Mouse (Mus musculus): ENCODE data around the gene Vps37d. TPM values are rescaled to one million over a fixed set of nuclear protein-coding genes. Genes with fewer than 3 reads are reported as not detected.

Vps37d gene
- polyA plus RNA-seq, 1 experiment from 2014 or later = 3.5 TPM

DNA sequence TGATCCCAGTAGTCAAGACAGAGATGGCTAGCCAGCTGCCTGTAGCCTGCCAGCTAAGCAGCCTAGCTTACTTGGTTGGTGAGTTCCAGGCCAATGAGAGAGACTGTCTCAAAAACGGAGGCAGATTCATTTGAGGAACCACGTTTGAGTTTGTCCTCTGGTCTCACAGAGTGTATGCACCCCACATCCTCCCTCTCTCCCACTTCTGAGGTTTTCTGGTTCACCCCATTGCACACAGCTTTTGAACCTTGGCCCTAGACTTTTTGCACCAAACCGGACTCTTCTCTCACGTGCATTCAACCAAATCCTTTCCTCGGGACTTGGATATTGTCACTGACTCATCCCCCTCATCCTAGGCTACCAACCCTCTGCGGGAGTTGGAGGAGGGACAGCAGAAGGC is 31.9 kb upstream of the Vps37d start:
- ATAC-seq (ENCODE audit: insufficient number of reproducible peaks, insufficient read depth, low FRiP score, low read depth) = no peak
- WGBS = 64% methylated on average over 6 of the region's 6 CpGs

DNA sequence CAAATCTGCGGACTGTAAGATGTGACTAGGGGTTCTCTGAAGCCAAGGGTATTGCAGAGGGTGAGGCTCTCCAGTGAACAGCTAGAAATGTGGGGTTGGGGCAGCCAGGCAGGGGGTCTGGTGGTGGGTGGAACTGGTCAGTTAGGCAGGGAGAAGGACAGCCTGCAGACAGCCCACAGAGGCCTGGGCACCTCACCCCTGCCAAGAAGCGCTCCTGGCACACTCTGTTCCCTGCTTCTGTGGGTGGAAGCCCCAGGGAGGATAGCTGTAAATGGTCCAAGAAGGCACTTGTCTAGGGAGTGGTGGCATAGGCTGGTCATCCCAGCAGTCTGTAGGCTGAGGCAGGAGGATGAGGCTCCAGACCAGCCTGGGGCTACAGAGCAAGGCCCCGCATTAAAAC is 31.4 kb upstream of the Vps37d start:
- Histone ChIP-seq H3K36me3 (ENCODE audit: control insufficient read depth, insufficient read depth, low read length) (no peaks in the 10 kb centered on the region), H3K4me1 (ENCODE audit: control insufficient read depth in 2 of 2, insufficient read depth in 2 of 2, low read length in 2 of 2) (peaks cover 8 to 10% of the 10 kb centered on the region in 2 experiments; a peak in 3 of 4 replicates), H3K4me3 (ENCODE audit: control insufficient read depth in 1 of 2, insufficient read depth in 1 of 2, low read depth in 1 of 2, low read length in 2 of 2) (no peak overlapping the region), H3K4me2 (ENCODE audit: low read length) (no peak overlapping the region), H3K9me3 (ENCODE audit: control insufficient read depth, low read length) (no peaks in the 10 kb centered on the region), H3K27ac (replicated peaks in 1 of 2; ENCODE audit: control insufficient read depth in 1 of 2, insufficient read depth in 1 of 2, low read depth in 2 of 2, low read length in 2 of 2) (no peak overlapping the region), H3K9ac (ENCODE audit: low read length) (no peak overlapping the region), H3K27me3 (ENCODE audit: control insufficient read depth, insufficient read depth, low read length) (peaks cover 54% of the 10 kb centered on the region)
- no peak for ATAC-seq (ENCODE audit: insufficient number of reproducible peaks, insufficient read depth, low FRiP score, low read depth)
- WGBS = 83% methylated on average over 3 of the region's 3 CpGs

More for the DNA sequence above, 31.9 kb upstream of the Vps37d start:
- Histone ChIP-seq H3K4me3 (ENCODE audit: control insufficient read depth in 1 of 2, insufficient read depth in 1 of 2, low read depth in 1 of 2, low read length in 2 of 2) (no peak overlapping the region), H3K27ac (replicated peaks in 1 of 2; ENCODE audit: control insufficient read depth in 1 of 2, insufficient read depth in 1 of 2, low read depth in 2 of 2, low read length in 2 of 2) (no peak overlapping the region), H3K9me3 (ENCODE audit: control insufficient read depth, low read length) (no peaks in the 10 kb centered on the region), H3K27me3 (ENCODE audit: control insufficient read depth, insufficient read depth, low read length) (peaks cover 48% of the 10 kb centered on the region), H3K4me1 (ENCODE audit: control insufficient read depth in 2 of 2, insufficient read depth in 2 of 2, low read length in 2 of 2) (peaks cover 8 to 10% of the 10 kb centered on the region in 2 experiments; a peak in 3 of 4 replicates), H3K4me2 (ENCODE audit: low read length) (no peak overlapping the region), H3K9ac (ENCODE audit: low read length) (no peak overlapping the region), H3K36me3 (ENCODE audit: control insufficient read depth, insufficient read depth, low read length) (no peaks in the 10 kb centered on the region)

DNA sequence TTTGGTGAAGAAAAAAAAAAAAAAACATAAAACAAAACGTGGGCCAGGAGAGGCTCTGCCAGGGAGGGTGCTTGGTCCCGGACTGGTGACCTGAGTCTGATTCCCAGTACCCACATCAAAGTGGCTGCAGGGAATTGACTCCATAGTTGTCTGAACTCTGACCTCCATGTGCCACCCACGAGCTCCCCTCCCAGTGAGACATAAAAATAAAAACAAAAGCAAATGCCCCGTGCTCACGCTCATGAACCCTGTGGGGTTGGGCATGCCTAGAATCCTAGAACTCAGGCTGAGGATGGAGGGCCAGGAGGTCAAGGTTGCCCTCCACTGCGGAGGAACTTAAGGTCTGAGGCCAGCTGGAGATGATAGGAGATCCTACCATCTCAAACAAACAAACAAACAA is 31.0 kb upstream of the Vps37d start:
- 69% methylated on average over 6 of the region's 6 CpGs for WGBS
- H3K4me2 ChIP-seq (ENCODE audit: low read length) = no peak overlapping the region
- peaks cover 8 to 10% of the 10 kb centered on the region in 2 experiments; a peak in 3 of 4 replicates for H3K4me1 ChIP-seq (ENCODE audit: control insufficient read depth in 2 of 2, insufficient read depth in 2 of 2, low read length in 2 of 2)
- no peak overlapping the region for H3K4me3 ChIP-seq (ENCODE audit: control insufficient read depth in 1 of 2, insufficient read depth in 1 of 2, low read depth in 1 of 2, low read length in 2 of 2)
- H3K36me3 ChIP-seq (ENCODE audit: control insufficient read depth, insufficient read depth, low read length) = no peaks in the 10 kb centered on the region
- no peak overlapping the region for H3K27ac ChIP-seq (replicated peaks in 1 of 2; ENCODE audit: control insufficient read depth in 1 of 2, insufficient read depth in 1 of 2, low read depth in 2 of 2, low read length in 2 of 2)
- peaks cover 55% of the 10 kb centered on the region for H3K27me3 ChIP-seq (ENCODE audit: control insufficient read depth, insufficient read depth, low read length)
- no peaks in the 10 kb centered on the region for H3K9me3 ChIP-seq (ENCODE audit: control insufficient read depth, low read length)
- no peak for ATAC-seq (ENCODE audit: insufficient number of reproducible peaks, insufficient read depth, low FRiP score, low read depth)
- no peak overlapping the region for H3K9ac ChIP-seq (ENCODE audit: low read length)

DNA sequence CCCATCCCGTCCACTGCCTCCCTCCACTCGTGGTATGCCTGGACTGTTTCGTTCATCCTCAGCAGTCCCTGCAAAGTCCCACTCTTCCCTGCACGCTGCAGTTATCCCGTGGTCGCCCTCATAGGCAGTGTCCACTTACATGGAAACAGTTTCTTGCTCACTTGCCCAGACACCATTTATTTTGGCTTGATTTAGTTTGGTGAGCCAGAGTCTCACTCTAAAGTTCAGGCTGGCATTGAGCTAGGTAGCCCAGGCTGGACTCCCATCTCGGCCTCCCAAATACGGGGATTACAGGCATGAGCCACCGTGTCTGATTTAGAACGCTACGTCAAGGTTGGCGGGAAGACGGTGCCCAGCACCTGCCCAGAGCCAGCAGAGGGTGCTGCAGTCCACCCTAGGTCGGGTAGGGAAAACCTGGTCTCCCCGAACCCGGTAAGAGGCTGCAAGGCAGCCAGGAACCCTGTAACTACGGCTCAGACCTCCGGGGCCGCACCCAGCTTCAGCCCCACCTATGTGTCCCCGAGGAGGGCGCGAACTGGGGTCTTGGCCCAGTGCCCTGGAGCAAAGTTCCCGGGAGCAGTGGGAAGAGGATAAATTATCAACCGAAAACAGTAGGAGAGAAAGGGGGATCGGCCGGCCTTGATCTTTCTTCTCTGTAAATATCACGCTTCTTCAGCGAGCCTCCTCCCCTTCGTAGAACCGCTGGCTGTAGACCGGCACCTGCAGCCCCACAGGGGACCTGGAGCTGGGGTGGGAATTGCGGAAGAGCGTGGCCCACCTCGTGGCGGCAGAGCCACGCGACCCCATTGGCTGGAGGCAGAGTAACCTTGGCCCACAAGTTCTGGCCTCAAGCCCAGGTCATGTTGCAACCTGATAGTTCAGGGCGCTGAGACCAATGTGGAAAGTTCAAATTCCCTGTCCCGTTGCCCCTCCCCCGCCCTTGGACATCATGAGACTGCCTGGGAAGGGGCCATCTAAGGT is 29.7 kb upstream of the Vps37d start:
- Histone ChIP-seq H3K4me3 (ENCODE audit: control insufficient read depth in 1 of 2, insufficient read depth in 1 of 2, low read depth in 1 of 2, low read length in 2 of 2) (peak overlapping the region; percentile 53 to 54), H3K36me3 (ENCODE audit: control insufficient read depth, insufficient read depth, low read length) (no peaks in the 10 kb centered on the region), H3K27ac (replicated peaks in 1 of 2; ENCODE audit: control insufficient read depth in 1 of 2, insufficient read depth in 1 of 2, low read depth in 2 of 2, low read length in 2 of 2) (no peak overlapping the region), H3K4me1 (ENCODE audit: control insufficient read depth in 2 of 2, insufficient read depth in 2 of 2, low read length in 2 of 2) (peaks cover 8 to 10% of the 10 kb centered on the region in 2 experiments; a peak in 3 of 4 replicates), H3K4me2 (ENCODE audit: low read length) (peak overlapping the region; percentile 97), H3K27me3 (ENCODE audit: control insufficient read depth, insufficient read depth, low read length) (peaks cover 61% of the 10 kb centered on the region), H3K9me3 (ENCODE audit: control insufficient read depth, low read length) (no peaks in the 10 kb centered on the region), H3K9ac (ENCODE audit: low read length) (0 out of 2 replicates have a peak overlapping the region, but pooled peaks have one; percentile 45)
- ATAC-seq (ENCODE audit: insufficient number of reproducible peaks, insufficient read depth, low FRiP score, low read depth) = peak; percentile 25; the same call in 1 of the 2 replicates
- 14% methylated on average over 40 of the region's 40 CpGs for WGBS

DNA sequence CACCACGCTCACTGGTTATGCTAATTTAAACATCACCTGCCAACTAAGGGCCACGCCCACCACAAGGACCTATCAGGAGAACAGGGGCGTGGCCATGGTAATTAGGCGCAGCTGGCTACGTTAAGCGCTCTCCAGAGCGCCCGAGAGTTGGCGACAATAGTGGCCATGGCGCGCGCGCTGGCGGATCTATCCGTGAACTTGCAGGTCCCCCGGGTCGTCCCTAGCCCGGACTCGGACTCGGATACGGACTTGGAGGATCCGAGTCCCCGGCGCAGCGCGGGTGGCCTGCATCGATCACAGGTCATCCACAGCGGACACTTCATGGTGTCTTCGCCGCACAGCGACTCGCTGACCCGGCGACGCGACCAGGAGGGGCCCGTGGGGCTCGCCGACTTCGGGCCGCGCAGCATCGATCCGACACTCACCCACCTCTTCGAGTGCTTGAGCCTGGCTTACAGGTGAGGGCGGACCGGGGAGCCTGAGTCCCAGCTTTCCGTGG is 28.7 kb upstream of the Vps37d start:
- WGBS = under 1% methylated on average over 48 of the region's 48 CpGs
- H3K36me3 ChIP-seq (ENCODE audit: control insufficient read depth, insufficient read depth, low read length) = no peaks in the 10 kb centered on the region
- H3K4me3 ChIP-seq (ENCODE audit: control insufficient read depth in 1 of 2, insufficient read depth in 1 of 2, low read depth in 1 of 2, low read length in 2 of 2) = peak overlapping the region; percentile 53 to 54
- peak overlapping the region; percentile 72 for H3K9ac ChIP-seq (ENCODE audit: low read length)
- no peak overlapping the region for H3K27ac ChIP-seq (replicated peaks in 1 of 2; ENCODE audit: control insufficient read depth in 1 of 2, insufficient read depth in 1 of 2, low read depth in 2 of 2, low read length in 2 of 2)
- peaks cover 61% of the 10 kb centered on the region for H3K27me3 ChIP-seq (ENCODE audit: control insufficient read depth, insufficient read depth, low read length)
- peak overlapping the region; percentile 97 for H3K4me2 ChIP-seq (ENCODE audit: low read length)
- no peaks in the 10 kb centered on the region for H3K9me3 ChIP-seq (ENCODE audit: control insufficient read depth, low read length)
- ATAC-seq (ENCODE audit: insufficient number of reproducible peaks, insufficient read depth, low FRiP score, low read depth) = 0 out of 2 replicates have a peak, but pooled peaks have one; percentile 37
- peaks cover 8 to 10% of the 10 kb centered on the region in 2 experiments; a peak in 3 of 4 replicates for H3K4me1 ChIP-seq (ENCODE audit: control insufficient read depth in 2 of 2, insufficient read depth in 2 of 2, low read length in 2 of 2)

DNA sequence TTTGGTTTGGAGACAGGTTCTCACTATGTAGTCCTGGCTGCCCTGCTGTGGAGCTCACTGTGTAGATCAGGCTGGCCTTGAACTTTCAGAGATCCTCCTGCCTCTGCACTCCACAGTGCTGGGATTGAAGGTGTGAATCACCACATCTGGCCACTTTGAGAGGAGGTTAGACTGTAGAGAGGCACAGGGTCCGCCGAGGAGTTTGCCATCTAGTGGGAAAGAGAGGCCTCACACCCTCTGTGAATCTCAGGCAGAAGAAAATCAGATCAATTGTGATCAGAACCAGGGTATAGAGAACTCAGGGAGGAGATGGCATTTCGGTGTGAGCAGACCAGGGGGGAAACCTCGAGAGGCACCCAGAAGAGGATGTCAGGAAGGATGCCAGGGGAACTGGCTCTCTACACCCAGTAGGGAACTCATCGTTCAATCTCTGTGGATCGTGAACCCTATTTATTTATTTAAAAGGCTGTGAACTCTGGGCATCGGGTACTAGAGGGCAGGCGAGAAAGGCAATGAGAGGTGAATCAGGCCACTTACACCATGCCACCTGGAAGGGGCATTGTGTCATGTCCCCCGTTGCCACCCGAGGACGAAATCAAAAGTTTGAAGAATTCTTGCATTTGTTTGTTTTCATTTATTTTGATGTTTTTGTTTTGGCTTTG is 26.1 kb upstream of the Vps37d start:
- peaks cover 50% of the 10 kb centered on the region for H3K27me3 ChIP-seq (ENCODE audit: control insufficient read depth, insufficient read depth, low read length)
- peaks cover 8 to 10% of the 10 kb centered on the region in 2 experiments; a peak in 3 of 4 replicates for H3K4me1 ChIP-seq (ENCODE audit: control insufficient read depth in 2 of 2, insufficient read depth in 2 of 2, low read length in 2 of 2)
- H3K4me3 ChIP-seq (ENCODE audit: control insufficient read depth in 1 of 2, insufficient read depth in 1 of 2, low read depth in 1 of 2, low read length in 2 of 2) = no peak overlapping the region
- H3K36me3 ChIP-seq (ENCODE audit: control insufficient read depth, insufficient read depth, low read length) = no peaks in the 10 kb centered on the region
- no peak overlapping the region for H3K4me2 ChIP-seq (ENCODE audit: low read length)
- WGBS = 55% methylated on average over 11 of the region's 11 CpGs
- H3K9me3 ChIP-seq (ENCODE audit: control insufficient read depth, low read length) = no peaks in the 10 kb centered on the region
- H3K9ac ChIP-seq (ENCODE audit: low read length) = no peak overlapping the region
- no peak overlapping the region for H3K27ac ChIP-seq (replicated peaks in 1 of 2; ENCODE audit: control insufficient read depth in 1 of 2, insufficient read depth in 1 of 2, low read depth in 2 of 2, low read length in 2 of 2)
- ATAC-seq (ENCODE audit: insufficient number of reproducible peaks, insufficient read depth, low FRiP score, low read depth) = no peak

DNA sequence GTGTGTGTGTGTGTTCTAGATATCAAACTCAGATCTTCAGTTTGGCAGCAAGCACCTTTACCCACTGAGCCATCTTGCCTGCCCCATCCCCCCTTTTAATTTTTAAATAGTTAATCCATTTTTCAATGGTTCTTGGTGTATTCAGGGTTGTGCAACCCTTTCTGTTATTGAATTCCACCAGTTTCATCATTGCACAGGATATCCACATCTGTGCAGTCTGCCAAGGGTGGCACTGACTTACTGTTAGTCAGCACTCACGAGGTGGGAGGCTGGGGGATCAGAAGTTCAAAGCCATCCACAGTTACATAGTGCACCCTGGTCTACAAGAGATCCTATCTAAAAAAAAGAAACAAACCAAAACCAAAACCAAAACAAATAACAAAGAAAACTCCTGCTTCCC is 22.9 kb upstream of the Vps37d start:
- no peaks in the 10 kb centered on the region for H3K9me3 ChIP-seq (ENCODE audit: control insufficient read depth, low read length)
- H3K9ac ChIP-seq (ENCODE audit: low read length) = no peak overlapping the region
- H3K36me3 ChIP-seq (ENCODE audit: control insufficient read depth, insufficient read depth, low read length) = no peaks in the 10 kb centered on the region
- no peaks in the 10 kb centered on the region for H3K4me1 ChIP-seq (ENCODE audit: control insufficient read depth in 2 of 2, insufficient read depth in 2 of 2, low read length in 2 of 2)
- H3K27me3 ChIP-seq (ENCODE audit: control insufficient read depth, insufficient read depth, low read length) = peaks cover 22% of the 10 kb centered on the region
- H3K4me2 ChIP-seq (ENCODE audit: low read length) = no peak overlapping the region
- H3K4me3 ChIP-seq (ENCODE audit: control insufficient read depth in 1 of 2, insufficient read depth in 1 of 2, low read depth in 1 of 2, low read length in 2 of 2) = no peak overlapping the region
- 59% methylated on average over 1 of the region's 1 CpGs for WGBS
- no peak overlapping the region for H3K27ac ChIP-seq (replicated peaks in 1 of 2; ENCODE audit: control insufficient read depth in 1 of 2, insufficient read depth in 1 of 2, low read depth in 2 of 2, low read length in 2 of 2)
- ATAC-seq (ENCODE audit: insufficient number of reproducible peaks, insufficient read depth, low FRiP score, low read depth) = no peak
